Mouse (Mus musculus): Measurements from ENCODE around the gene Hinfp.

Hinfp gene

DNA sequence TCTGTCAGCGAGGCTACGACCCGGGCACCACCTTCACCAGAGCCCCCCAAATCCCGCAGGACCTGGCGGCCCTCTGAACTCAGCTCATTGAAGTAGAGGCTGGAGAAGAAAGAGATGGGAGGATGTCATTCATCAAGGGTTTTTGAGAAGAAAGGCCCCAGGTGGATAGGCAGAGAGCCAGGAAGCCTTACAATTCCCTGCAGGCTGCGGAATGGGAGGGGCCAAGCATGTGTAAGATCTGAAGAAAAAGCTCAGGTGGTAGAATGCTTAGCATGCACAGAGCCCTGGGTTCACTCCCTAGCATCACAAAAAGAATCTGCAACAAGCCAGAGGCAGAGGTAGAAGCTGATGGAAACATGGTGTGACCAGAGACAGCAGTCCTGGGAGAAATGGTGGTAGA, 52.0 kb downstream of the Hinfp start:
- no peak for DNase-seq

DNA sequence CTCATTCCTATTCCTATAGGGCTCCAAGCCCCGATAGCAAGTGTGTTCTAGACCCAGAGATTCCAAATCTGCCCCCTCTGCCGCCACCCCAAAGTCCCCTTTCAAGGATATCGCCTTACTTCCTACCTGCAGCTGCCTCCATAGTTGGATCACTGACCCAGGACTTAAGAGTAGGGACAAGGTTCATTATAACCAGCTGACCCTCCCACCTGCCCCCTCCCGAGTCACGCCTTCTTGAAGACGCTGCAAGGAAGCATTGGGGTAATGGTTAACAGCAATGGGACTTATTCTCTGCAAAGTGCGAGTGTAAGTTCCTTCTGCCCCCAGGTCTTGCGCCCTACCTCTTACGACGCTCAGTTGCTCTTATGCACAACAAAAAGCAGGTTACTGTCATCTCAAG, 54.2 kb downstream of the Hinfp start, which contains the start of gene Pdzd3:
Gene Pdzd3, minus strand, starts transcription at position 158 of the 400 bp plus-strand sequence.
- DNase-seq: no peak

DNA sequence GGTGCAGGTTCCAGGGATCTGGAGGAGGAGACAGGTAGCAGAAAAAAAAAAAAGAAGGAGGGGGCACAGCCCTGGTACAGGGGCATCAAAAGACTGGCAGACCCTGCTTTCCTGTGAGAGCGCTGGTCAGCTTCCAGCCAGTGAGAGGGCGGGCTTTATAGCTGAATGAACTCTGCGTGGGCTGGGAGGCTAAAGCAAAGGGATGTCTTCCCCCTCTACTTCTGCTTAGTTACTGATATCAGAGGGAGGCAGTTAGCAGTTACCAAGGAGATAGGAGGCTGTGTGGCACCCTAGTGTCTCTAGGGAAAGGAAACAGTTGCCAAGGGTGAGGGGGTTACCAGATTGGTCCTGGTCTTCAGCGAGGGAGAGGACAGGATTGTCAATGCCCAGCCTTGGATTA, 55.0 kb downstream of the Hinfp start:
- DNase-seq: no peak

DNA sequence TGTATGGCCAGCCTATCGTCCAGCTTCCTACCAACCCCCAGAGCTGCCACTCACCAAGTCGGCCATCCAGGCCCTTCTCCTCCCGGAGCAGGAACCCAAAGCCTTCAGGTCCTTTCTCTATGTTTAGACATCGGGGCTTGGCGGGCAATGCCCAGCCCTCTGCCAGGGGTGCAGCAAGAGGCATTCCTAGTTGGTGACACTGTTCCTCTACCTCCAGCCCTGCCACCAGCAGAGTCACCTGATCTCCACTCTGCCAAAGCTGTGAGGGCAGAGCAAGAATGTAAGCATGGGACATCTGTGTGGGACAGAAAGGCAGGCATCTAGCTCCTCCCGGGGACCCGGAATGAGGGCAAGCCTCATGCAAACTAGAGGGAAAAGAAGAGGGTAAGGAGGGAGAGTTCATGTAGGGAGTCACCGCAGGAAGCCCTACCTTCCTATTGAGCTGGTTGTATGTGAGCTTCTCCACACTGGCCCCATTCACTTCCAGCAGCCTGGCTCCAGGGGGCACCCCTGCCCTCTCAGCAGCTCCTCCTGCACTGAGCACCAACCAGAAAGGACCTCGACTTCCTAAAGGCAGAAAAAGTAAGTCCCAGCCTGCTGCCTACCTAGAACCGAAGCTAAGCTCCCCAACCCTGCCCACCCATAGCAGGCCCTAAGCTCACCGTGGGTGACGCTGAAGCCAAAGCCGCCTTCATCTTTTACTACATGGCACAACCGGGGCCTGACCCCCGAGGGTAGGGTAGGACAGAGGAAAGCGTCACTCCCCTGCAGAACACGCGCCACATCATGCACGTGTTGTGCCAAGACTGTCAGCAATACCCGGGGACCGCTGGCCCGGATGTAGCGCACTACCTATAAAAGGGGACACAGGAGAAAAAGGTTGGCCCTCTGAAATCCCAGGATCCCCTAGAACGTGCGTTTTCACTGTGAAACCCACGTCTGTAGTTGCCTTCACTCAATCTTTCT, 56.0 kb downstream of the Hinfp start:
- DNase-seq: peak; percentile 96

DNA sequence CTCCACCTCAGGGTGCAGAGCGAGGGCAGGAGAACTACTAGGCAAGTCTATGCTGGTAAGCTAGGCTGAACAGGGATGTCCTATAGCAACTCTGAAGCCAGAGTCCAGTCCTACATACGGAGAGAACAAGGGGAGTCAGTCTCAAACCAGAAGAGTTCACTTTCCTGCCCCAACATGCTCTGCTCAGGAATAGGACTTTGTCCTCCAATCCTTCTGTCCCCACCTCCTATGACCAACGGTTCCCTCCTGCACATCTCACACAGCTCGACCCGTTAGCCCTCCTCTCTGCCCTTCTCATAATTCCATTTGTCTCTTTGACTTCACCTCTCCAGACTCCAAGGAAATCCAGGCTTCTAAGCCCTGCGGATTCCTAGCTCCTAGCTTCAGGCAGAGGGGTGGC, 57.6 kb downstream of the Hinfp start:
- no peak for DNase-seq

DNA sequence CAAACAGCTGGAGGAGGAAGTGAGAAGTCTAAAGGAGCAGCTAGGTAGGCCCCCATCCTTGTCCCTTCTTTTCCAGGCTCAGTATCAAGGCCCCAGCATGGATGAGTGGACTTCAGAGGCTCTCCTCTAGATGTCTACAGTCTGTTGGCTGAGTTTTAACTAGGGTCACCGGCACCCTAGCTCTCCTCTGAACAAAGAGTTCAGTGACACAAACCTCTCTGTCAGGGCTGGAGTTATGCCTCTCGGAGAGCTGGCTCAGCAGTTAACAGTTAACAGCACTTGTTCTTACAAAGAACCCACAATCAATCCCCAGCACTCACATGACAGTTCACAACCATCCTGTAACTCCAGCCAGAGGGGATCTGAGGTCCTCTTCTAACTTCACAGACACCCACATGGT, 61.9 kb downstream of the Hinfp start:
- no peak for DNase-seq

Measured in heart, adult 11 months (tissue).